Mouse (Mus musculus) layer of hippocampus, adult 2 months (tissue): Measurements from ENCODE around the gene Ifitm6. TPM values are rescaled to one million over a fixed set of nuclear protein-coding genes. Genes with fewer than 3 reads are reported as not detected.

Experiments used
- DNase-seq, 2 experiments: peaks; one replicate each; pipeline ENCODE4 v3.0.0; 2022; ENCODE audit warnings: low spot score in 2 of 2
- H3K27ac ChIP-seq: fragments of 200-600 bp; 2 replicates; pipeline ENCODE4 v1.8.1; 2022
- H3K4me3 ChIP-seq: fragments of 200-600 bp; 2 replicates; pipeline ENCODE4 v1.8.1; 2022; ENCODE audit warnings: mild to moderate bottlenecking
- CTCF ChIP-seq: fragments of 200-600 bp; conservative IDR thresholded peaks from 2 replicates; pipeline ENCODE4 v1.8.1; 2022; ENCODE audit warnings: antibody characterized with exemption, mild to moderate bottlenecking, moderate library complexity
- total RNA-seq, 2 experiments: library from RNA; stranded (reverse); gene quantifications; 2 replicates each; pipeline ENCODE4 v1.2.3; 2021

The Ifitm6 gene
- total RNA-seq, 2 experiments from 2014 or later, result not detected

DNA sequence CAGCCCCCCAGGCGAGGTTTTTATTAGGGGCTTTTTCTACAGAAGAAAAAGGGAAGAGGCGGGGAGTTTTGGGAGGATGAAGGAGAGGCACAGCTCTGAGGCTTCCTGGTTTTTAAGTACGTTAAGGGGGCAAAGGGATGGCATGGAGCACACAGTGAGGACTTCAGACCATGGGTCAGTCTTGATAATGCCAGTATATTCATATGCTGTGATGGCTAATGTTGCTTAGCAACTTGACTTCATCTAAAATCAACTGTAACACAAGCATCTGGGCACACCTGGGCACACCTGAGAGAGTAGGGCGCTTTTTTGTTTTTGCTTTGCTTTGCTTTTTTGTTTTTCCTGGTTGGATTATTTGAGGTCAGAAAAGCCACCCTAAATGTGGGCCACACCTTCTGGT is 50.8 kb downstream of the Ifitm6 start, which contains the start of gene Ifitm1:
Gene Ifitm1, plus strand, starts transcription at position 301 of the 400 bp plus-strand sequence.
- TF ChIP-seq CTCF, result no peak
- H3K27ac ChIP-seq, result no peak within 1 kb of the TSS
- no peak within 1 kb of the TSS for H3K4me3 ChIP-seq
- DNase-seq, result no peak

Other genes starting within 250 kb of the Ifitm6 start
- not detected for gene Syce1, start 230.1 kb downstream of the Ifitm6 start, total RNA-seq
- 10 to 100 TPM; 10.7 to 18.0 TPM for gene Zfp941, start 195.7 kb downstream of the Ifitm6 start, total RNA-seq
- 1 to 10 TPM; 1.1 to 1.4 TPM for gene Urah, start 182.9 kb downstream of the Ifitm6 start, total RNA-seq
- gene Scgb1c1, start 172.4 kb downstream of the Ifitm6 start, total RNA-seq, result not detected
- gene Odf3, start 170.1 kb downstream of the Ifitm6 start, total RNA-seq, result not detected
- 1 to 10 TPM in 1 of 2 experiments, not detected in 1; 1.8 TPM for gene Gm45785, start 161.6 kb downstream of the Ifitm6 start, total RNA-seq
- gene Ric8a, start 161.0 kb downstream of the Ifitm6 start, total RNA-seq, result 10 to 100 TPM; 78.2 to 82.8 TPM
- 10 to 100 TPM; 25.1 to 28.3 TPM for gene Bet1l, start 160.3 kb downstream of the Ifitm6 start, total RNA-seq
- gene Psmd13, start 136.0 kb downstream of the Ifitm6 start, total RNA-seq, result 100 to 1,000 TPM; 111 to 113 TPM
- gene Sirt3, start 135.6 kb downstream of the Ifitm6 start, total RNA-seq, result 10 to 100 TPM; 69.2 to 73.2 TPM
- 1 to 10 TPM in 1 of 2 experiments, not detected in 1; 1.3 TPM for gene Cox8b, start 117.5 kb downstream of the Ifitm6 start, total RNA-seq
- under 1 TPM; 0.27 to 0.51 TPM for gene Nlrp6, start 97.0 kb downstream of the Ifitm6 start, total RNA-seq
- gene Pgghg, start 76.5 kb downstream of the Ifitm6 start, total RNA-seq, result 1 to 10 TPM; 4.0 to 7.1 TPM
- gene Ifitm5, start 67.6 kb downstream of the Ifitm6 start, total RNA-seq, result not detected
- not detected for gene Gm45717, start 62.0 kb downstream of the Ifitm6 start, total RNA-seq
- 10 to 100 TPM; 13.0 to 16.3 TPM for gene Ifitm2, start 61.9 kb downstream of the Ifitm6 start, total RNA-seq
- 1 to 10 TPM; 1.9 to 2.9 TPM for gene Ifitm1, start 50.7 kb downstream of the Ifitm6 start, total RNA-seq
- 10 to 100 TPM in 1 of 2 experiments, 1 to 10 TPM in 1; 9.6 to 13.9 TPM for gene Ifitm3, start 7.2 kb downstream of the Ifitm6 start, total RNA-seq
- gene Gm17387, start 11.2 kb upstream of the Ifitm6 start, total RNA-seq, result not detected
- gene B4galnt4, start 43.2 kb upstream of the Ifitm6 start, total RNA-seq, result 100 to 1,000 TPM in 1 of 2 experiments, 10 to 100 TPM in 1; 93.4 to 101 TPM
- not detected for gene Pkp3, start 60.3 kb upstream of the Ifitm6 start, total RNA-seq
- gene Sigirr, start 82.6 kb upstream of the Ifitm6 start, total RNA-seq, result 1 to 10 TPM; 2.1 to 2.5 TPM
- not detected for gene Ano9, start 99.9 kb upstream of the Ifitm6 start, total RNA-seq
- gene Ptdss2, start 104.5 kb upstream of the Ifitm6 start, total RNA-seq, result 10 to 100 TPM; 50.8 to 64.4 TPM
- gene Rnh1, start 154.9 kb upstream of the Ifitm6 start, total RNA-seq, result 10 to 100 TPM; 40.6 to 42.3 TPM
- gene Hras, start 176.1 kb upstream of the Ifitm6 start, total RNA-seq, result 100 to 1,000 TPM; 200 to 222 TPM
- gene Lrrc56, start 176.2 kb upstream of the Ifitm6 start, total RNA-seq, result 1 to 10 TPM; 4.5 to 5.7 TPM
- gene Lmntd2, start 196.2 kb upstream of the Ifitm6 start, total RNA-seq, result not detected
- 1 to 10 TPM in 1 of 2 experiments, under 1 TPM in 1; 0.98 to 1.2 TPM for gene Rassf7, start 197.9 kb upstream of the Ifitm6 start, total RNA-seq
- 10 to 100 TPM; 72.8 to 76.1 TPM for gene Phrf1, start 210.9 kb upstream of the Ifitm6 start, total RNA-seq
- 1 to 10 TPM in 1 of 2 experiments, under 1 TPM in 1; 0.56 to 1.3 TPM for gene Irf7, start 248.6 kb upstream of the Ifitm6 start, total RNA-seq